Mouse (Mus musculus) frontal cortex, postnatal 25 days (tissue): ENCODE results near the gene Zcwpw1.
"Not testable (repeated sequence)": the region's sequence is repeated elsewhere in the genome, so short reads cannot be mapped to it uniquely, and the experiment has no call there.

Experiments
- DNase-seq, 2 experiments: peaks; one replicate each; pipeline ENCODE4 v3.0.0; 2022; ENCODE audit warnings: low spot score in 2 of 2

Zcwpw1 gene

GRCm38 (mm10) chr5:137833500-137833899 is 45.9 kb downstream of the Zcwpw1 start:
- no peak for DNase-seq

DNA sequence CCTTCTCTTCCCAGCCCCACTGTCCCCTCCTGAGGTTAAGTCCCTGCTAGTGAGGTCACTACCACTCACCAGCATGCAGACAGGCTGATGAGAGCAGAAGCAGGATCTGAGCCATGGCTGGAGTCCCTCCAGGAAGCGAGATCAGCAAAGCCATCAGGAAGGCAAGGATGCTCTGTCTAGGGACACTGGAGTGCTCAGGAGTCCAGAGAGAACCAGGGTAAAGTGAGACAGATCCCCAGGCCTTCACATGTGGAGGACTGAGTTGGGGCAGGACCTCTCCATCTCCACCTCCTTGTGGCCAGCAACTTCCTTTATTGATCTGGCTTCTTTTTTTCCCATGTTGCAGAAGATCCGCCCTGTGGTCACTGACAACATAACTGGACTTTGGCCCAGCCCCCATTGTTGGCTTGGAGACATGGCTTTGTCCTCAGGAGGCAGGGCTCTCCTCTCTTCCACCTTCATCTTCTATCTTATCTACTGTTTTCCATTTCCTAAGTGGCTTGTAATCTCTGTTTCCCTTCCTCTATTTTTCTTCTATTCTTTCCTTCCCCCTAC is 48.4 kb downstream of the Zcwpw1 start, which contains the start of gene Pilra:
TSS of gene Pilra (minus strand) at position 316 of the 555 bp plus-strand sequence.
- not testable (repeated sequence) for DNase-seq

DNA sequence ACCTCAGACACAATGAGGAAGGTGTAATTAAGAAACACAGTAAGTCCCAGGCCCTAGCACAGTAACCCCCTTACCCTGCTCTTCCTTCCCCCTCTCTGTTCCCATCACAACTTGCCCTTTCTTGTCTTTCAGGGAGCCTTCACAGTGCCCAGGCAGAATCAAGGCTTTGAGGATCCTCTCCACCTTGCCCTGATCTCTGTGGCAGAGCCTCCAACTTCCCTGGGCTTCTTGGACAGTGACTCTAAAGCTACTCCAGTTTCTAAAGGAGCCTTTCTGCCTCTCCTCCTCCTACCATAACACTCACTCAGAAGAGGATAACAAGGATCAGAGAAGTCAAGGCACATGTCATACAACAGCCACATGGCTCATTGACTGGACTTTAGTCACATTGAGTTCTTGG is 49.0 kb downstream of the Zcwpw1 start:
- no peak for DNase-seq

DNA sequence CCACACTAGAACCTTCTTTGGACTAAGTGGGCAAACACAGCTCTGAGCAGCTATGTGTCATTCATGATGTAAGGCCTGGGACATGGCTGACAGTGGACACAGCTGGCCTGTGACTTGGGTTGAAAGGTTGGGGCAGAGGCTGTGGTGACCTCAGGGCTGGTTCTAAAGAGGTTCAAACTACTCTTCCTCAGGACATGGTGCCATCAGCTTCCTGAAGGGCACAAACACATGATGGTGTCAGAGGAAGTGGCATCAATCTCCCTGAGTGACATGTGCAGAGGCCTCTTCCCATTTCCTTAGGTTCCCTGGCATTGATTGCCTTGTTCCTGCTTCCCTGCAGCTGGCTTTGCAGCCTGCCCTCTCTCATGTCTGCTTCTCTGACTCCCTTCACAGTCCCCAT is 49.5 kb downstream of the Zcwpw1 start:
- not testable (repeated sequence) for DNase-seq

GRCm38 (mm10) chr5:137850313-137850712 is 62.7 kb downstream of the Zcwpw1 start:
- not testable (repeated sequence) for DNase-seq

- DNase-seq = not testable (repeated sequence)
These were observed 67.3 kb downstream of the Zcwpw1 start for GRCm38 (mm10) chr5:137854907-137855306.

GRCm38 (mm10) chr5:137856870-137857269 is 69.3 kb downstream of the Zcwpw1 start:
- not testable (repeated sequence) for DNase-seq

- DNase-seq = not testable (repeated sequence)
These were observed 70.5 kb downstream of the Zcwpw1 start, which contains the start of gene Pilrb1 for GRCm38 (mm10) chr5:137857960-137858710. Gene Pilrb1, minus strand, starts transcription at chr5:137858106.

DNA sequence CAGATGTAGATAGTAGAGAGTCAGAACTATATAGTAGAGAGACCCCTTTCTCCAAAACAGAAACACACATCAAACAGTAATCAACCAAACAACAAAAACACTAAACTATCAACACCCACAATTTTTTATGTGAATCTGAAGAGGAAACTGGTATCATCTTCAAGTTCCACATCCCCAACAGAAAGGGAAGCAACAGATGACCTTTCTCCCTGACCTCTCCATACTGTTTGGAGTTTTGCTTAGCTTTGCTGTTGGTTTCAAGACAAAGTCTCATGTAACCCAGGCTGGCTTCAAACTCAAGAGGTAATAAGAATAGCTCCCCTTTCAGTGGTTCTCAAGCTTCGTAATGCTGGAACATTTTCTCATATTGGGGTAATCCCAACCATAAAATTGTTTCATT is 76.4 kb downstream of the Zcwpw1 start:
- not testable (repeated sequence) for DNase-seq

DNA sequence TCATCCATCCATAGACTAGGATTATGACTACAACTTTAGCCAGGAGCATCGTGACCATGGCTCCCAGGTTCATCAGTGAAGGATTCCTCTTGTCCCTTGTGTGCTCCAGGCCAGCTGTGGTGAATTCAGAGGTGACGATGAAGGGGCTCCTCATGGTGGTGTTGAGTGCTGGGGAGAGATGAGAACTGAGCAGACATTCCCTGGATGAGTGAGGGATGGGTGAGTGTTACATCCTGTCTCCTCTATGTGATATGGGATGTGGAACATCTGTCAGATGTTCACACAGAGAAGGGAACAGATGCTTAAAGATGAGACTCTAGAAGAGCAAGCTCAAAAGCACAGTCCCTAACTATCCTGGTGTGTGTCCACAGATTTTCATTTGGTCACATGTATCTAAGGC is 81.0 kb downstream of the Zcwpw1 start:
- DNase-seq = not testable (repeated sequence)

DNA sequence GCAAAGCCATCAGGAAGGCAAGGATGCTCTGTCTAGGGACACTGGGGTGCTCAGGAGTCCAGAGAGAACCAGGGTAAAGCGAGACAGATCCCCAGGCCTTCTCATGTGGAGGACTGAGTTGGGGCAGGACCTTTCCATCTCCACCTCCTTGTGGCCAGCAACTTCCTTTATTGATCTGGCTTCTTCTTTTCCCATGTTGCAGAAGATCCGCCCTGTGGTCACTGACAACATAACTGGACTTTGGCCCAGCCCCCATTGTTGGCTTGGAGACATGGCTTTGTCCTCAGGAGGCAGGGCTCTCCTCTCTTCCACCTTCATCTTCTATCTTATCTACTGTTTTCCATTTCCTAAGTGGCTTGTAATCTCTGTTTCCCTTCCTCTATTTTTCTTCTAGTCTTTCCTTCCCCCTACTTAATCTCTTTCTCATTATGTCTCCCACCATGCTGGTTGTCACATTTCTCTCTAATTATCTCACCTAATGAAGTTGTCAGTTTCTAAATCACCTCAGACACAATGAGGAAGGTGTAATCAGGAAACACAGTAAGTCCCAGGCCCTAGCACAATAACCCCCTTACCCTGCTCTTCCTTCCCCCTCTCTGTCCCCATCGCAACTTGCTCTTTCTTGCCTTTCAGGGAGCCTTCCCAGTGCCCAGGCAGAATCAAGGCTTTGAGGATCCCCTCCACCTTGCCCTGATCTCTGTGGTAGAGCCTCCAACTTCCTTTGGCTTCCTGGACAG is 84.2 kb downstream of the Zcwpw1 start, which contains the start of gene Pilrb2:
TSS of gene Pilrb2 (minus strand) at position 172 of the 737 bp plus-strand sequence.
- DNase-seq = not testable (repeated sequence)
